Mouse (Mus musculus) lung, postnatal 14 days (tissue): Measurements from ENCODE around the gene Gm36079.
"Not testable (repeated sequence)": the region's sequence is repeated elsewhere in the genome, so short reads cannot be mapped to it uniquely, and the experiment has no call there.

ENCODE experiments used
- DNase-seq: peaks from one replicate; pipeline ENCODE4 v3.0.0; 2021

Gm36079 gene

GRCm38 (mm10) chr13:120015348-120016007 lies 11.3 kb downstream of the Gm36079 start:
- not testable (repeated sequence) for DNase-seq

DNA sequence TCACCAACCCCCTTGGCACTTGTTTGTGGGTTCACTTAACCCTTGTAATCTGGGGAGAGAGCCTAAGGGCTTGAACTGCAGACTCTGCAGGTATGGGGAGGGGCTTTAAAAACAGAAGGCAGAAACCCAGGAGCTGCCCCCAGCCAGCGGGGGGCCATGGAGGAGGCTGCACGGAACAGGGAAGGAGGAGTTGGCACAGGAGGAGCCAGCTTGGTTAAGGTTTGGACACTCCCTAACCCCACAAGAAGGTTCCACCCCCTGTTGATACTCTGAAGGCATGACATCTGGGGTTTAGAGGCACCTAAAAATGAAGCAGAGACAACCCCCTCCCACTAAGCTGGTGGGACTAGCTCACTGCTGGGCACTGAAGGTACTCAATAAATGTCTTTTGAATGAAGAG lies 12.8 kb downstream of the Gm36079 start:
- not testable (repeated sequence) for DNase-seq

DNA sequence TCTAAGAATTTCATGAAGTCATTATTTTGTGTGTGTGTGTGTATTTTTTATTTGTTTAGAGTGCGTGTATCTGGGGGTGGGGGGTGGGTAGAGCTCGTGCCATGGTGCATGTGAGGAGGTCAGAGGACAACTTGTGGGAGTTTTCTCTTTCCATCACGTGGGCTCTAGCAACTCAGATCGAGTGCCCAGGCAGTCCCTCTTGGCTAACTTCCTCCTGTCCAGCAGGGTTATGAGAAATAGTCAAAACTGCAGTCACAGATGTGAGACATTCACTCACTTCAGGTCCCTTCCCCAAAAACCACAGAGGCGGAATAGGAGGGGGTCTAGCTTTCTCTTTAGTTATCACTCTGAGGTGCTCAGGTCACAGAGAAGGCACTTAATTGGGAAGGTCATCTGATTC lies 13.3 kb downstream of the Gm36079 start:
- not testable (repeated sequence) for DNase-seq

DNA sequence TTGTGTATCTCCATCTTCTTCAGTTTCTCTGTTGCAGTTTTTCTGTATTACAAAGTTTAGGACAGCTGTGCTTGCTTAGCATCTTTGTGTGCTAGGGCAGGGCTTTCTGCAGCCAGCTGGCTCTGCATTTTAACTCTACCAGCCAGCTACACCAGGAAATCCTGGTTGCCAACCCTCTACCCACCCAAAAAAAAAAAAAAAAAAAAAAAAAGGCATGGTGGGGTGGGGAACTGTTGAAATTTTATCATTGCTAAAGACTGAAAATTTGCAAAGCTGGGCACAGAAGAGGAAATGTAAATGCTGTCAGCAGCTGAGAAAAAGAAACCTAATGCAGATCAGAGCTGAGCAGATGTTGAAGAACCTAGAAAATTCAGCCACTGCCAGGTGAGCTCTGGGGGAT lies 16.7 kb downstream of the Gm36079 start:
- DNase-seq: not testable (repeated sequence)

GRCm38 (mm10) chr13:119999215-119999614 lies 27.6 kb downstream of the Gm36079 start:
- DNase-seq: not testable (repeated sequence)

DNA sequence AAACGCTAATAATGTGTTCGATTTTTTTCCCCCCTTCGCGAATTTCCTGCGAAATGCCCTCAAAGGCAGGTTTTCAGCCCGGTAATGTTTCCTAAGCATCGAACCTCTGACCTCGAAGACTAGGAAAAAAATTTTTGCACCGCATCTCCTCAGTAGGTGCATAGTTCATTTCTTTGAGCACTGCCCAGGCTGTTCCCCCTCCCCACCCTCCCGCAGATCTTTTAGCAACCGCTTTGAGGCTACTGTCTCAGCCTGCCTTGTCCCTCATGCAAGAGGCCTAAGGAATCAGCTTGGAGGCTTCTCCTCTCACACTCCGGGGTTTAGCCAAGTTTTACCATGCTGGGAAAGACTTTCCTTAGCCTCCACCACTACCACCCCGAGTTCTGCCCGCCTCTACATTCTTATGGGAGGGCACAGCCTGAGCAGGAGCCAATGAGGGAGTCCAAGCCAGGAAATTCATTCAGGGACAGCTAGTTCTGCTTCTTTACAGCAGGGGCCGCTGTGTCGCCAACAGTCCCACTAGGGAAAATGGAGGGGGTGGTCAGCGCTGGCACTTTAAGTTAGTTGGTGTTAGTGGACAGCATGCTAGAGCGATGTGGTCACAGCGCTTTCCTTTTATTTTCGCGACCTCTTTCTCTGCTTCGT lies 28.2 kb downstream of the Gm36079 start:
- not testable (repeated sequence) for DNase-seq

- DNase-seq: not testable (repeated sequence)
These were observed 34.8 kb downstream of the Gm36079 start for GRCm38 (mm10) chr13:119991917-119992496.

DNA sequence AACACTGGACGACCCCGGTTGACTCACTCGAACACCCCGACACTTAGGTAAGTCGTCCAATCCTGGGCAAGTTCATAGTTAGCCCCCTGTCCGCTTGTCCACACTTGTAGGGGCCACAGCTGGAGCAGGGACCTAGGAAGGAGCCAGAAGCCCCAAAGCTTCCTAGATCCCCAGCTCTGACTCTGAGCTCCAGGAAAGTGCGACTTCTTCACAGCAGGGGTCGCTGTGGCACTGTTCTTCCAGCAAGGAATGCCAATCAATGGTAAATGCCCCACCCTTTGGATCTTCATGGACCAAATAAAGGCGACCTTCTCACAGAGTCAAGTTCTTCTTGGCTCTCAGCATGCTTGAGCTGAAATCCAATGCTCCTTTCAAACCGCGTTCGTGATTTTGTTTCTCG lies 35.5 kb downstream of the Gm36079 start:
- not testable (repeated sequence) for DNase-seq
